Mouse (Mus musculus): ENCODE data around the gene Ifrd2. TPM values are rescaled to one million over a fixed set of nuclear protein-coding genes. Genes with fewer than 3 reads are reported as not detected.

Gene Ifrd2
- polyA plus RNA-seq, 1 experiment = 65.1 TPM

DNA sequence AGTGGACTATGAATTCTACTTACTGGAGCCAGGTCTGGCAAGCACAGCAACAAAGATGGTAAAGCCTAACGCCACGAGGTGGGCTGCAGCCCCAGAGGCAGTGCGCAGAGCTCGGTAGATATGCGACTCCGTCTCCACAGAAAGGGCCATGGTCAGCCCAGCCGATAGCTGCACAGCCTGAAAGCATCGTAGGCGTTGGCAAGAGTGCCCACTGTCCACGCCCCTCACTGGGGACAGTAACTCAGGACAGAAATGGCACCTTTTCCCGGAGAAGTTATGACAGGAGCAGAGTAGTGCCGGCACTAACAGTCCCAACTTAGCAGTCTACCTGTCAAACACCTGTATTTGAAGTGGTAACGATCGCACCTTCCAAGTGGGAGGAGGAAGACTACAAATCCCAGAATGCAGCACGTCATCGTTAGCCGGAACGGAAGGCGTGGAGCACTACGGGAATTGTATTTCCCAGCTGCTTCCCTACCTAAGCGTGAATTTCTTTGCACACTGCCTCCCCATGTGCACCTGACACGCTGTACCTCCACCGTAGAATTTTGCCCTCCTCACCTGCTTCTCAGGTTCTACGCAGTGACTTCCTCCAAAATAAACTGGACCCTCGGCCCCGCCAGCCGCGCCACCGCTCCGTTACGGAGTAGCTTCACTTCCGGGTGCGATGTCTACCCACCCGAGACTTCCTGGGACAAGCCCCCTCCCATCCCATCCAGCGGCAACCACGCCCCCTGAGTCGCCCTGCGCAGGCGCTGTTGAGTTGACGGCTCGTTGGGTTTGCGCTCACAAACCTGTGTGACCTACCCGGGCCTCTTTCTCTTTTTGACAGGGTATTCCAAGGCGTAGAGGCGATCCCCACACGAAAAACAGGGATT, 45.7 kb upstream of the Ifrd2 start, which contains the start of the genes Cyb561d2 and Nprl2:
Gene Cyb561d2 (minus strand): TSS at position 720 of the 878 bp plus-strand sequence.
Gene Nprl2 (plus strand): TSS at position 753 of the 878 bp plus-strand sequence.
- DNase-seq = peak; percentile 97
- TF ChIP-seq CTCF (IDR thresholded peaks at IDR 0.05; ENCODE audit: borderline replicate concordance, control insufficient read depth, extremely low read depth, insufficient read depth, low read length, poor library complexity) = no peak
- peak; percentile 74 for TF ChIP-seq POLR2A (IDR thresholded peaks at IDR 0.05; ENCODE audit: control insufficient read depth, extremely low read depth, insufficient read depth, low read length, poor library complexity)
- Histone ChIP-seq H3K4me1 (replicated peaks; ENCODE audit: control insufficient read depth, insufficient read depth, low read length) (peaks cover 32% of the 10 kb centered on the region), H3K4me3 (ENCODE audit: control insufficient read depth, insufficient read depth, low read length) (peak within 1 kb of the TSS; percentile 85), H3K27ac (ENCODE audit: control insufficient read depth, insufficient read depth, low read length) (peak within 1 kb of the TSS; percentile 11; the same call in 1 of the 2 replicates), H3K36me3 (ENCODE audit: control insufficient read depth, insufficient read depth, low read length) (peaks cover 17% of the 10 kb centered on the region), H3K27me3 (ENCODE audit: control insufficient read depth, insufficient read depth, low read length) (no peaks in the 10 kb centered on the region)
- under 1% methylated on average over 46 of the region's 46 CpGs for WGBS

DNA sequence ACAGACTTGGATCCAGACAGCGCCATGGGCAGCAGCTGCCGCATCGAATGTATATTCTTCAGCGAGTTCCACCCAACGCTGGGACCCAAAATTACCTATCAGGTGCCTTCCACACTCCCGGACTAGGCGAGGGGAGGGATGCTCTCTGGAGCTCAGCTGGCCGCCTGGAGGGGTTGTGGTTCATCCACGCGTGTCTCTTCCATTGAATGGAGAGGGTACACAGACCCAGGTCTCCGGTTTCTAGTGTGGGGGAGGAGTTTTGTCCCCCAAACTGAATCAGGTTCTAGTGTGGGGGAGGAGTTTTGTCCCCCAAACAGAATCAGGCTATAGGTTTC, 45.1 kb upstream of the Ifrd2 start:
- H3K27me3 ChIP-seq (ENCODE audit: control insufficient read depth, insufficient read depth, low read length) = no peaks in the 10 kb centered on the region
- under 1% methylated on average over 11 of the region's 11 CpGs for WGBS
- peaks cover 17% of the 10 kb centered on the region for H3K36me3 ChIP-seq (ENCODE audit: control insufficient read depth, insufficient read depth, low read length)
- peaks cover 31% of the 10 kb centered on the region for H3K4me1 ChIP-seq (replicated peaks; ENCODE audit: control insufficient read depth, insufficient read depth, low read length)
- TF ChIP-seq CTCF (IDR thresholded peaks at IDR 0.05; ENCODE audit: borderline replicate concordance, control insufficient read depth, extremely low read depth, insufficient read depth, low read length, poor library complexity) (peak; percentile 39; the same call in 1 of the 2 replicates), POLR2A (IDR thresholded peaks at IDR 0.05; ENCODE audit: control insufficient read depth, extremely low read depth, insufficient read depth, low read length, poor library complexity) (no peak)
- no peak for DNase-seq
- peak overlapping the region; percentile 85 for H3K4me3 ChIP-seq (ENCODE audit: control insufficient read depth, insufficient read depth, low read length)
- H3K27ac ChIP-seq (ENCODE audit: control insufficient read depth, insufficient read depth, low read length) = peak overlapping the region; percentile 11; the same call in 1 of the 2 replicates

DNA sequence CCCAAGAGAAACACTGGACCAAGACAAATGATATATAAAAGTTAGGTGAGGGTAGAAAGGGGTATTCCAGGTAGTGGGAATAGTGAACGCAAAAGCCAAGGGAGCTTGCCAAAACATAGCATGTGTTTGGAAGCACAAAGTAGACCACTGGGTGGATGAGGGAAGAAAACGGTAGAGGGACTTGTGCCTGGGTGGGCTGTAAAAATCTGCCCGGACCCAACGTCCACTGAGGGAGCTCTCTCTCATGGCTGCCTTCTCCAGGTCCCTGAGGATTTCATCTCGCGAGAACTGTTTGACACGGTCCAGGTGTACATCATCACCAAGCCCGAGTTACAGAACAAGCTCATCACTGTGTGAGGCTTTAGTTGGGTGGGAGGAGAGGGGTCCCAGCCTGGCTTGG, 44.7 kb upstream of the Ifrd2 start:
- no peaks in the 10 kb centered on the region for H3K27me3 ChIP-seq (ENCODE audit: control insufficient read depth, insufficient read depth, low read length)
- peaks cover 16% of the 10 kb centered on the region for H3K36me3 ChIP-seq (ENCODE audit: control insufficient read depth, insufficient read depth, low read length)
- no peak for TF ChIP-seq POLR2A (IDR thresholded peaks at IDR 0.05; ENCODE audit: control insufficient read depth, extremely low read depth, insufficient read depth, low read length, poor library complexity)
- TF ChIP-seq CTCF (IDR thresholded peaks at IDR 0.05; ENCODE audit: borderline replicate concordance, control insufficient read depth, extremely low read depth, insufficient read depth, low read length, poor library complexity) = no peak
- no peak for DNase-seq
- H3K4me3 ChIP-seq (ENCODE audit: control insufficient read depth, insufficient read depth, low read length) = no peak overlapping the region
- H3K27ac ChIP-seq (ENCODE audit: control insufficient read depth, insufficient read depth, low read length) = no peak overlapping the region
- H3K4me1 ChIP-seq (replicated peaks; ENCODE audit: control insufficient read depth, insufficient read depth, low read length) = peaks cover 33% of the 10 kb centered on the region
- 60% methylated on average over 8 of the region's 8 CpGs for WGBS

DNA sequence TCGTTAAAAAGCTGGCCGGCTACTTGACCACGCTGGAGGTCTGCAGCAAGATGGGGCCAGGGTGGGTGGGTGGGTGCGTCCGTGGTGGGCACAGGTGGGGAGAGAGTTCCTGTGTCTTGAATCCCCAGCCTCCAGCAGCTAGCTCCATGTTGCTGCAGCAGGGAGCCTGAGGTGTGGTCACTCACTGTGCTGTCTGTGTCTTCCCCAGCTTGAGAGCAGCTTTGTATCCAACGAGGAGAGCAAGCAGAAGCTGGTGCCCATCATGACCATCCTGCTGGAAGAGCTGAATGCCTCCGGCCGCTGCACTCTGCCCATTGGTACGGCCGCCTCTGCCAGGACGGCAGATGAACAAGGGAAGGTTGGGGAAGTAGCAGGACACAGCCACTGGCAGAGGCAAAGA, 44.1 kb upstream of the Ifrd2 start:
- WGBS = 96% methylated on average over 11 of the region's 11 CpGs
- Histone ChIP-seq H3K4me1 (replicated peaks; ENCODE audit: control insufficient read depth, insufficient read depth, low read length) (peaks cover 34% of the 10 kb centered on the region), H3K36me3 (ENCODE audit: control insufficient read depth, insufficient read depth, low read length) (peaks cover 10% of the 10 kb centered on the region), H3K27me3 (ENCODE audit: control insufficient read depth, insufficient read depth, low read length) (no peaks in the 10 kb centered on the region), H3K27ac (ENCODE audit: control insufficient read depth, insufficient read depth, low read length) (no peak overlapping the region), H3K4me3 (ENCODE audit: control insufficient read depth, insufficient read depth, low read length) (no peak overlapping the region)
- TF ChIP-seq CTCF (IDR thresholded peaks at IDR 0.05; ENCODE audit: borderline replicate concordance, control insufficient read depth, extremely low read depth, insufficient read depth, low read length, poor library complexity) (no peak), POLR2A (IDR thresholded peaks at IDR 0.05; ENCODE audit: control insufficient read depth, extremely low read depth, insufficient read depth, low read length, poor library complexity) (no peak)
- no peak for DNase-seq

DNA sequence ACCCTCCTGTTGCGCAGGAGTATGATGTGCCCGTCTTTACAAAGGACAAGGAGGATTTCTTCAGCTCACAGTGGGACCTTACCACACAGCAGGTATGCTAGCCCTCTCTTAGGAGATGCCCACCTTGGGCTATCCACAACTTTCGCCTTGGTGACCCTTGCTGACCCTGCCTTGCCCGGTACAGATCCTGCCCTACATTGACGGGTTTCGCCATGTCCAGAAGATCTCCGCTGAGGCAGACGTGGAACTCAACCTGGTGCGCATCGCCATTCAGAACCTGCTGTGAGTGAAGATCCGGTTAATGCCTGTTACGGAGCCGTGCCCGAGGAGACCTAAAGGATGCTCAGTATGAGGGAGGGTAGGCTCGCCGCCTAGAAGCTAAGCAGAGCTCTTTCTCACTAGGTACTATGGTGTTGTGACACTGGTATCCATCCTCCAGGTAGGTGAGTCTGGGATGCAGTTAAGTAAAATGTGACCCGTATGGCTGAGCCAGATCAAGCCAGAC, 43.2 kb upstream of the Ifrd2 start:
- no peak for DNase-seq
- no peak for TF ChIP-seq POLR2A (IDR thresholded peaks at IDR 0.05; ENCODE audit: control insufficient read depth, extremely low read depth, insufficient read depth, low read length, poor library complexity)
- TF ChIP-seq CTCF (IDR thresholded peaks at IDR 0.05; ENCODE audit: borderline replicate concordance, control insufficient read depth, extremely low read depth, insufficient read depth, low read length, poor library complexity) = no peak
- Histone ChIP-seq H3K4me3 (ENCODE audit: control insufficient read depth, insufficient read depth, low read length) (no peak overlapping the region), H3K4me1 (replicated peaks; ENCODE audit: control insufficient read depth, insufficient read depth, low read length) (peaks cover 34% of the 10 kb centered on the region), H3K27me3 (ENCODE audit: control insufficient read depth, insufficient read depth, low read length) (no peaks in the 10 kb centered on the region), H3K27ac (ENCODE audit: control insufficient read depth, insufficient read depth, low read length) (no peak overlapping the region), H3K36me3 (ENCODE audit: control insufficient read depth, insufficient read depth, low read length) (peaks cover 2% of the 10 kb centered on the region; the same call in 1 of the 2 replicates)
- 97% methylated on average over 17 of the region's 17 CpGs for WGBS

DNA sequence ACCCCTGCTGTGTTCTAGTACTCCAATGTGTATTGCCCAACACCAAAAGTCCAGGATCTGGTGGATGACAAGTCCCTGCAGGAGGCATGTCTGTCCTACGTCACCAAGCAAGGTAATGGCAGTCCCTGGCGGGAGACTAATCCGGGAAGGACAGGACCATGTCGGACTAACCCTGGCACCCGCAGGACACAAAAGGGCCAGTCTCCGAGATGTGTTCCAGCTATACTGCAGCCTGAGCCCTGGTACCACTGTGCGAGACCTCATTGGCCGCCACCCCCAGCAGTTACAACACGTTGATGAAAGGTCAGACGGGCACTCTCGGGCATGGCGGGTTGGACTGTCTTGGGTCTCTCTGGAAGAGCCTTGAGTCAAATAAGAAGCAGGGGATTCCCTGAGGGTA, 42.7 kb upstream of the Ifrd2 start:
- 97% methylated on average over 12 of the region's 12 CpGs for WGBS
- Histone ChIP-seq H3K4me3 (ENCODE audit: control insufficient read depth, insufficient read depth, low read length) (no peak overlapping the region), H3K27me3 (ENCODE audit: control insufficient read depth, insufficient read depth, low read length) (no peaks in the 10 kb centered on the region), H3K4me1 (replicated peaks; ENCODE audit: control insufficient read depth, insufficient read depth, low read length) (peaks cover 34% of the 10 kb centered on the region), H3K27ac (ENCODE audit: control insufficient read depth, insufficient read depth, low read length) (no peak overlapping the region), H3K36me3 (ENCODE audit: control insufficient read depth, insufficient read depth, low read length) (no peaks in the 10 kb centered on the region)
- TF ChIP-seq POLR2A (IDR thresholded peaks at IDR 0.05; ENCODE audit: control insufficient read depth, extremely low read depth, insufficient read depth, low read length, poor library complexity) (no peak), CTCF (IDR thresholded peaks at IDR 0.05; ENCODE audit: borderline replicate concordance, control insufficient read depth, extremely low read depth, insufficient read depth, low read length, poor library complexity) (no peak)
- DNase-seq = no peak

All from thymus, adult 2 months (tissue).